Mouse (Mus musculus) activated CD4-positive, CD25-positive, alpha-beta regulatory T cell (primary cell): ENCODE results near the gene Abca13. TPM values are rescaled to one million over a fixed set of nuclear protein-coding genes. Genes with fewer than 3 reads are reported as not detected.

ENCODE experiments used
- polyA plus RNA-seq, 2 experiments: library from polyadenylated mRNA; unstranded; fragments of 100-300 nt; shearing (Covaris generic); gene quantifications; one replicate each; pipeline ENCODE4 v1.2.1; 2017

Gene Abca13
- under 1 TPM in 1 of 2 experiments, not detected in 1; 0.09 TPM for polyA plus RNA-seq

GRCm38 (mm10) chr11:9191555-9192131 is at the start of gene Abca13:
Gene Abca13, plus strand, starts transcription at chr11:9191942.

Other genes with a start within 250 kb of the Abca13 start
- gene Pkd1l1, start 218.7 kb upstream of the Abca13 start, polyA plus RNA-seq: not detected
- gene Hus1, start 180.8 kb upstream of the Abca13 start, polyA plus RNA-seq: 10 to 100 TPM in 1 of 2 experiments, 1 to 10 TPM in 1; 7.3 to 10.3 TPM
- gene Gm11992, start 143.3 kb upstream of the Abca13 start, polyA plus RNA-seq: 1 to 10 TPM in 1 of 2 experiments, not detected in 1; 1.1 TPM
- gene Sun3, start 143.0 kb upstream of the Abca13 start, polyA plus RNA-seq: not detected
- gene Upp1, start 73.8 kb upstream of the Abca13 start, polyA plus RNA-seq: under 1 TPM; 0.20 to 0.76 TPM